Mouse (Mus musculus): ENCODE results near the gene Cyb561d2. TPM values are rescaled to one million over a fixed set of nuclear protein-coding genes. Genes with fewer than 3 reads are reported as not detected.

The Cyb561d2 gene
- total and polyA plus RNA-seq, 2 experiments from 2014 or later: 50.0 to 50.8 TPM

GRCm38 (mm10) chr9:107563029-107563581 is 21.1 kb upstream of the Cyb561d2 start, which contains the start of gene Tusc2:
Gene Tusc2, plus strand, starts transcription at chr9:107563255.
- H3K9ac ChIP-seq (replicated peaks; ENCODE audit: low read length, poor library complexity, severe bottlenecking): peak within 1 kb of the TSS; percentile 85
- peaks cover 33% of the 10 kb centered on the region for H3K36me3 ChIP-seq (ENCODE audit: insufficient read depth, low read length)
- H3K9me3 ChIP-seq (ENCODE audit: low read length): no peaks in the 10 kb centered on the region
- TF ChIP-seq CTCF (IDR thresholded peaks at IDR 0.05): no peak
- peak within 1 kb of the TSS; percentile 68 for H3K27ac ChIP-seq (ENCODE audit: low read depth, low read length)
- peak within 1 kb of the TSS; percentile 75 for H3K4me2 ChIP-seq (ENCODE audit: low read depth, low read length, poor library complexity, severe bottlenecking)
- peak within 1 kb of the TSS; percentile 92 for H3K4me3 ChIP-seq (ENCODE audit: low read depth, low read length)
- DNase-seq (ENCODE audit: low spot score) (peak; percentile 96), ATAC-seq (ENCODE audit: low FRiP score) (peak; percentile 95)
- H3K4me1 ChIP-seq (ENCODE audit: insufficient read depth, low read length): peaks cover 15% of the 10 kb centered on the region
- under 1% methylated on average over 44 of the region's 46 CpGs for WGBS
- no peaks in the 10 kb centered on the region for H3K27me3 ChIP-seq (ENCODE audit: insufficient read depth, low read length)

- H3K27ac ChIP-seq (ENCODE audit: low read depth, low read length): no peak overlapping the region
- H3K27me3 ChIP-seq (ENCODE audit: insufficient read depth, low read length): peaks cover 14% of the 10 kb centered on the region
- ATAC-seq (ENCODE audit: low FRiP score) (no peak), DNase-seq (ENCODE audit: low spot score) (no peak)
- no peak overlapping the region for H3K4me3 ChIP-seq (ENCODE audit: low read depth, low read length)
- no peak overlapping the region; the same call in 1 of the 2 replicates for H3K9ac ChIP-seq (replicated peaks; ENCODE audit: low read length, poor library complexity, severe bottlenecking)
- peaks cover 26% of the 10 kb centered on the region for H3K36me3 ChIP-seq (ENCODE audit: insufficient read depth, low read length)
- 76% methylated on average over 3 of the region's 3 CpGs for WGBS
- H3K4me2 ChIP-seq (ENCODE audit: low read depth, low read length, poor library complexity, severe bottlenecking): peak overlapping the region; percentile 81; the same call in 1 of the 2 replicates
- H3K4me1 ChIP-seq (ENCODE audit: insufficient read depth, low read length): no peaks in the 10 kb centered on the region; the same call in 1 of the 2 replicates
- no peaks in the 10 kb centered on the region for H3K9me3 ChIP-seq (ENCODE audit: low read length)
- no peak for TF ChIP-seq CTCF (IDR thresholded peaks at IDR 0.05)
These were observed 14.4 kb upstream of the Cyb561d2 start for GRCm38 (mm10) chr9:107556346-107556745.

DNA sequence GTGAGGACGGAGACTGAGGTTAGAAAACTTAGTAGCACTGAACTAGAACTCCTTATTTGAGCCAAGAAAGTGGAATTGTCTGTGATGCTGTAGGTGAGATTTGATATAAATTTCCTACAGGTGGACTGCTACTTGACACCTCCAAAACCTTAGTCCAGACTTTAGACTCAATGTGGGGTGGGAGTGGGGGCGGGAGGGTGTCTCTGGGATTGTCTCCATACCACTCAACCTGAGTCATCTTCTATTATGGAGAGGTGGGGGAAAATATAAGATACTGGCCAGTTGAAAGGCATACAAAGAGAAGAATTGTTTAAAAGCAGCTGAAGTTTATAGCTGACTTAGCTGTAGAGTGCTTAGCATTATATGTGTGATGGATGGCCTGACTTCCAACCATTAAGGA is 13.7 kb upstream of the Cyb561d2 start:
- Histone ChIP-seq H3K27me3 (ENCODE audit: insufficient read depth, low read length) (peaks cover 19% of the 10 kb centered on the region), H3K4me2 (ENCODE audit: low read depth, low read length, poor library complexity, severe bottlenecking) (peak overlapping the region; percentile 81), H3K36me3 (ENCODE audit: insufficient read depth, low read length) (peaks cover 25% of the 10 kb centered on the region), H3K4me1 (ENCODE audit: insufficient read depth, low read length) (no peaks in the 10 kb centered on the region; the same call in 1 of the 2 replicates), H3K9me3 (ENCODE audit: low read length) (no peaks in the 10 kb centered on the region), H3K27ac (ENCODE audit: low read depth, low read length) (no peak overlapping the region), H3K9ac (replicated peaks; ENCODE audit: low read length, poor library complexity, severe bottlenecking) (peak overlapping the region; percentile 74; the same call in 1 of the 2 replicates), H3K4me3 (ENCODE audit: low read depth, low read length) (peak overlapping the region; percentile 74; the same call in 1 of the 2 replicates)
- WGBS: 39% methylated on average over 2 of the region's 2 CpGs
- ATAC-seq (ENCODE audit: low FRiP score): no peak
- no peak for TF ChIP-seq CTCF (IDR thresholded peaks at IDR 0.05)
- no peak for DNase-seq (ENCODE audit: low spot score)

DNA sequence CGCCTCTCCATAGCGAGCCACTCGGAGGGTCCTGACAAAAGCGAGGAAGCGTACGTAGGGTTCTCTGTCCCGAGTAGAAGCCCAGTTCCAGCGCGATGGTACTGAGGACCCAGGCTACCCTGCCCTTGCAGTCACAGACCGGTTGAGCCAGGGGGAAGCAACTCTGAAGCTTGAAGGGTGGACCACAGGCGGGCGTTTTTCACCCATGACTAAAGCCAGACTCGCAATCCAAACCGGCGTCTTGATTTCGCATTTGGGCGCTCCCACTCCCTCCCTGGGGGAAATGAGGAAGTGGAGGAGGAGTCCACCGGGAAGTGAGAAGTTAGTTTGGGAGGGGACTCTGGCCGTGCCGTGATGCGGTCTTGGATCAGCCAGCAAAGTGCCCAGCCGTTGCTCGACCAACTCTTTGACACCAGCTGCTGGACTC is 13.1 kb upstream of the Cyb561d2 start:
- H3K4me1 ChIP-seq (ENCODE audit: insufficient read depth, low read length): no peaks in the 10 kb centered on the region; the same call in 1 of the 2 replicates

GRCm38 (mm10) chr9:107554319-107554825 is 12.4 kb upstream of the Cyb561d2 start:
- WGBS: under 1% methylated on average over 49 of the region's 53 CpGs
- peaks cover 28% of the 10 kb centered on the region for H3K27me3 ChIP-seq (ENCODE audit: insufficient read depth, low read length)
- peak; percentile 45 for TF ChIP-seq CTCF (IDR thresholded peaks at IDR 0.05)
- peak; percentile 93 for ATAC-seq (ENCODE audit: low FRiP score)
- peaks cover 19% of the 10 kb centered on the region for H3K36me3 ChIP-seq (ENCODE audit: insufficient read depth, low read length)
- H3K27ac ChIP-seq (ENCODE audit: low read depth, low read length): peak overlapping the region; percentile 79
- peak overlapping the region; percentile 74 for H3K9ac ChIP-seq (replicated peaks; ENCODE audit: low read length, poor library complexity, severe bottlenecking)
- peak overlapping the region; percentile 81 for H3K4me2 ChIP-seq (ENCODE audit: low read depth, low read length, poor library complexity, severe bottlenecking)
- H3K9me3 ChIP-seq (ENCODE audit: low read length): no peaks in the 10 kb centered on the region
- peak overlapping the region; percentile 74 for H3K4me3 ChIP-seq (ENCODE audit: low read depth, low read length)
- peak; percentile 99 for DNase-seq (ENCODE audit: low spot score)
- H3K4me1 ChIP-seq (ENCODE audit: insufficient read depth, low read length): no peaks in the 10 kb centered on the region; the same call in 1 of the 2 replicates

More for the DNA sequence above, 13.1 kb upstream of the Cyb561d2 start:
- H3K9ac ChIP-seq (replicated peaks; ENCODE audit: low read length, poor library complexity, severe bottlenecking): peak overlapping the region; percentile 74
- peak overlapping the region; percentile 81 for H3K4me2 ChIP-seq (ENCODE audit: low read depth, low read length, poor library complexity, severe bottlenecking)
- peaks cover 26% of the 10 kb centered on the region for H3K27me3 ChIP-seq (ENCODE audit: insufficient read depth, low read length)
- DNase-seq (ENCODE audit: low spot score): no peak
- no peaks in the 10 kb centered on the region for H3K9me3 ChIP-seq (ENCODE audit: low read length)
- WGBS: 0% methylated on average over 23 of the region's 23 CpGs
- peak overlapping the region; percentile 79 for H3K27ac ChIP-seq (ENCODE audit: low read depth, low read length)
- TF ChIP-seq CTCF (IDR thresholded peaks at IDR 0.05): no peak
- ATAC-seq (ENCODE audit: low FRiP score): no peak
- H3K36me3 ChIP-seq (ENCODE audit: insufficient read depth, low read length): peaks cover 25% of the 10 kb centered on the region
- peak overlapping the region; percentile 74 for H3K4me3 ChIP-seq (ENCODE audit: low read depth, low read length)

All from midbrain, postnatal 0 days (tissue).